Mouse (Mus musculus): ENCODE measurements around the gene Stx4a. TPM values are rescaled to one million over a fixed set of nuclear protein-coding genes. Genes with fewer than 3 reads are reported as not detected.
A peak's percentile ranks its signal among the peaks of the same experiment; 100 is the strongest.
"Not testable (repeated sequence)": the region's sequence is repeated elsewhere in the genome, so short reads cannot be mapped to it uniquely, and the experiment has no call there.

Gene Stx4a
- 122 and 126 TPM in 2 replicates for polyA plus RNA-seq (2011; ENCODE audit: insufficient read depth, insufficient read length, low read depth, missing spikeins)

DNA sequence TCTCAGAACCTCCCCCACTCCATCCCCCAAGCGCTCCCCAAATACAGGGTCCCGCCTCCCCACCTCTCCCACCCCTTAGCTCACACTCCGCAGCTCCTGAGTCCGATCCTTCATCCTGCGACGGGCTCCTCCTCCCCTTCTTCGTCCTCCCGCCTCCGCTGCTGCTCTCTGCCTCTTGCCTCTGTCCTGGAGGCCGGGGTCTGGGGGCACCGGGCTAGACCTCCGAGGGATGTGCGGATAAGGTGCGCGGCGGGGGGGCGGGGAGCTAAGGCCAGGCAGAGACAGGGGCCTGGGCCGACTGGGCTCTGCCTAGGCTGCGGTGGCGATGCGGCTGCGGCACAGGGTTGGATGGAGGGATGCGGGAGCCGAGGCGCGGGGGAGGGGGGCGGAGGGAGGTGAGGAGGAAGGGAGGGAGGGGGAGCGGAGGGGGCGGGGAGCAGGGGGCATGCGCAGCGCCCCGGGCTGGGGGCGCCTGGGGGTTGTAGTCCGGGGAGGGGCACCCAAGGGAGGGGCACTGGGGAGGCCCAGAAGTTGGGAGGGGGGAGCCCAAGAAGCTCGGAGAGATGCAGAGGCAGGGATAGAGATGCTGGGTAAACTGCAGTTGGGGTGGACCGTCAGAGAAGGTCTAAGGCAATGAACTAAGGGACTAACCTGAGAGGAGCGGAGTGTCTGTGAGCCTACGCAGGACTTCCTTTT is at the start of gene Stx4a, which contains the start of gene Stx1b:
Stx4a (plus strand) TSS at position 119 of the 696 bp plus-strand sequence.
Stx1b (minus strand) TSS at position 374 of the 696 bp plus-strand sequence.
- H3K4me1 ChIP-seq (ENCODE audit: control insufficient read depth, insufficient read depth, low read length) = peaks cover 2% of the 10 kb centered on the region
- no peaks in the 10 kb centered on the region for H3K9me3 ChIP-seq (replicated peaks; ENCODE audit: control insufficient read depth, insufficient read depth, low read length, poor library complexity, severe bottlenecking)
- H3K4me3 ChIP-seq (ENCODE audit: low read depth, low read length) = peak within 1 kb of the TSS; percentile 78
- H3K27me3 ChIP-seq (ENCODE audit: control insufficient read depth, insufficient read depth, low read length, poor library complexity, severe bottlenecking) = no peaks in the 10 kb centered on the region
- H3K27ac ChIP-seq (ENCODE audit: insufficient read depth, low read length) = no peak within 1 kb of the TSS
- TF ChIP-seq CTCF (IDR thresholded peaks at IDR 0.05; ENCODE audit: low read depth, low read length) (no peak), POLR2A (IDR thresholded peaks at IDR 0.05; ENCODE audit: insufficient read depth, low read length) (no peak), EP300 (IDR thresholded peaks at IDR 0.05; ENCODE audit: insufficient read depth, low read depth, low read length) (no peak)
- H3K36me3 ChIP-seq (ENCODE audit: control insufficient read depth, insufficient read depth, low read length, poor library complexity, severe bottlenecking) = no peaks in the 10 kb centered on the region
- peak within 1 kb of the TSS; percentile 61 for H3K9ac ChIP-seq (ENCODE audit: low read depth, poor library complexity, severe bottlenecking)

DNA sequence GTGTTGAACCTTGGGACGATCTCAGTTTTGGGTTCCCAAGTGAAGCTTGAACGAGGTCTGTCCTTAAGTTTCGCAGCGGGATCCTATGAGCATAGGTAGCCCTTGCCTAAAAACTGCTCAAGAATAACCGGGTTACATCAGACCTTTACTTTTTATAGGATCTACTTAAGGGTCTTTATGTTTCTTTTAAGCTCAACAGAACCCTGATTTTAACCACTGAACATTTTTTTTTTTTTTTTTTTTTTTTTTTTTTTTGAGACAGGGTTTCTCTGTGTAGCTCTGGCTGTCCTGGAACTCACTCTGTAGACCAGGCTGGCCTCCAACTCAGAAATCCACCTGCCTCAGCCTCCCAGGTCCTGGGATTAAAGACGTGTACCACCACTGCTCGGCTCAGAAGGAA is 48.3 kb upstream of the Stx4a start:
- peaks cover 16% of the 10 kb centered on the region for H3K36me3 ChIP-seq (ENCODE audit: control insufficient read depth, insufficient read depth, low read length, poor library complexity, severe bottlenecking)
- H3K9ac ChIP-seq (ENCODE audit: low read depth, poor library complexity, severe bottlenecking) = peak overlapping the region; percentile 96
- H3K27me3 ChIP-seq (ENCODE audit: control insufficient read depth, insufficient read depth, low read length, poor library complexity, severe bottlenecking); H3K9me3 ChIP-seq (replicated peaks; ENCODE audit: control insufficient read depth, insufficient read depth, low read length, poor library complexity, severe bottlenecking); H3K4me1 ChIP-seq (ENCODE audit: control insufficient read depth, insufficient read depth, low read length): not testable (repeated sequence)
- peak overlapping the region; percentile 87 for H3K4me3 ChIP-seq (ENCODE audit: low read depth, low read length)
- peak overlapping the region; percentile 92 for H3K27ac ChIP-seq (ENCODE audit: insufficient read depth, low read length)

DNA sequence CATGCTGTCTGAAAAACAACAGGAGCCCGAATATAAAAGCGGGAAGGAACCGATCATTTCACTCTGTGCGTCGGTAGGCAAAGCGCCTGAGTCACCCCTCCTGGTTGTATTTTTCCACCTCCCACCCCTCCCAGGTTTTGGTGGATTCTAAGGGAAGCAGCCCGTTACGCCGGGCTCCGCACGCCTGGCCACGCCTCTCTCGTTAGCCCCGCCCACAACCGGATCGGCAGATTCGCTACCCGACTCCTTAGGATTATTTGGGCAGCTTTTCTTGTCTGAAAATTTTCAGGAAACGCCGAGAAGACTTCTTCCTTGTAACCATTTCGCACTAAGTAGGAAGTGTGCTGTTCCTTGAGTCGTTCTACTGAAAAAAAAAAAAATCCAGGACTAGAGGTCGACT is 47.7 kb upstream of the Stx4a start, which contains the start of gene Setd1a:
Setd1a (plus strand) TSS at position 245 of the 400 bp plus-strand sequence.
- peak; percentile 54 for TF ChIP-seq POLR2A (IDR thresholded peaks at IDR 0.05; ENCODE audit: insufficient read depth, low read length)
- no peak for TF ChIP-seq CTCF (IDR thresholded peaks at IDR 0.05; ENCODE audit: low read depth, low read length)
- Histone ChIP-seq H3K36me3 (ENCODE audit: control insufficient read depth, insufficient read depth, low read length, poor library complexity, severe bottlenecking) (peaks cover 22% of the 10 kb centered on the region), H3K9me3 (replicated peaks; ENCODE audit: control insufficient read depth, insufficient read depth, low read length, poor library complexity, severe bottlenecking) (no peaks in the 10 kb centered on the region), H3K27me3 (ENCODE audit: control insufficient read depth, insufficient read depth, low read length, poor library complexity, severe bottlenecking) (no peaks in the 10 kb centered on the region), H3K27ac (ENCODE audit: insufficient read depth, low read length) (peak within 1 kb of the TSS; percentile 92), H3K9ac (ENCODE audit: low read depth, poor library complexity, severe bottlenecking) (peak within 1 kb of the TSS; percentile 96), H3K4me1 (ENCODE audit: control insufficient read depth, insufficient read depth, low read length) (no peaks in the 10 kb centered on the region), H3K4me3 (ENCODE audit: low read depth, low read length) (peak within 1 kb of the TSS; percentile 87)

DNA sequence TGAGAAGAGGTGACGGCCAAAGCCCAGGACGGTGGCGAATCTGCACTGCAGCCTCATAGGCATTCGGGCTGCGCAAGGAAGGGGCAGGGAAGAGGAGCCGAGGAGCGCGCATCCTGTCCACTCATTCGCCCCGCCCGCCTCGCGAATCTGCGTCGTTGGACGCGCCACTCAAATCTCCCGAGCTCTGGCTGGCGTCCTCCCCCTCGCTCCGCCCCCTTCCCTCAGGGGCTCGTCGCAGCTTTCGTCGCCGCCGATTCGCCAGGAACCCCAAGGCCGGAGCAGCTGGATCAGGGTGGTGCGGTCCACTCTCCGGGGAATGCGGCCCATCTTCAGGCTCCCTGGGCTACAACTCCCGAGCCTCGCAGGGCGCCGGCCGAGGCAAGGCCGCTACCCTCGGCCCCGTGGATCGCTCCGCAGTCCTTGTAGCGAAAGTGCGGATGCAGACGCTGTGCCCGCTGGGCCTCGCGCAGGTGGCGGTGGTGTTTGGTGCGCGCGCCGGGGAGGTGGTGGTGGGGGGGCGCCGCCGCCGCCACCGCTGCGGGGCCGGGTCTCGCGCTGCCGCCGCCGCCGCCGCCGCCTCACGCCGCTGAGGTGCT is 47.1 kb upstream of the Stx4a start:
- H3K4me1 ChIP-seq (ENCODE audit: control insufficient read depth, insufficient read depth, low read length) = no peaks in the 10 kb centered on the region
- no peak for TF ChIP-seq CTCF (IDR thresholded peaks at IDR 0.05; ENCODE audit: low read depth, low read length)
- TF ChIP-seq POLR2A (IDR thresholded peaks at IDR 0.05; ENCODE audit: insufficient read depth, low read length) = no peak
- no peak for TF ChIP-seq EP300 (IDR thresholded peaks at IDR 0.05; ENCODE audit: insufficient read depth, low read depth, low read length)

DNA sequence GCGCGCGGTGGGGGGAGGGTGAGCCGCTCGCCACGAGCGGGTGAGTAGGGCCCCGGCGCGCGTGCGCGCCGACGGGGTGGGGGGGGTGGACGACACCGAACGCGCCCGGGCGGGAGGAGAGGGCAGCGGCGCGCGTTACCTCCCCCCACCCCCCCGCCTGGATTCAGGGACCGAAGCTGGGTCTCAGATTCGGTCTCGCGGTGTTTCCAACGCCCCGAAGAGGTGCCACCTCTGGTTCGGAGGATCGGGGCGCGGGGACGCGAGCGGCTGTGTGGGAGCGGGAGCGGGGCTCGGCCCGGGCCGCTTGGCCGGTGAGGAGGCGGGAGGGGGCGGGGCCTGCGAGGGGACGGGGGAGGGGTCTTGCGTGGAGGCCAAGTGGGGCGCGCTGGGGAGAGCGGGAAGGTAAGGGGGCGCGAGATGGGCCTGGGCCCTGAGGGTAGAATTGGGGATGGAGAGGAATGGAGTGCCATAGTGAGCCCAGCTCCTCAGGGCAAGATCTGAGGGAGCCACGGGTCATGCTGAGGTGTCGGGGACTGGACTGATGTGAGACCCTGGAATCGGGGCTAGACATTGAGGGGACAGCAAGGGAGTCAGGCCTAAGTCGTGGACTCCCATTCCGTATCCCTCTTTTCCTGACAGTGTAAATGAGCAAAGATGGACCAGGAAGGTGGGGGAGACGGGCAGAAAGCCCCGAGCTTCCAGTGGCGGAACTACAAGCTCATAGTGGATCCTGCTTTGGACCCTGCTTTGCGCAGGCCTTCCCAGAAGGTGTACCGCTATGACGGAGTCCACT is 46.4 kb upstream of the Stx4a start:
- H3K36me3 ChIP-seq (ENCODE audit: control insufficient read depth, insufficient read depth, low read length, poor library complexity, severe bottlenecking) = peaks cover 34% of the 10 kb centered on the region

More for the DNA sequence above, 47.1 kb upstream of the Stx4a start:
- peaks cover 27% of the 10 kb centered on the region for H3K36me3 ChIP-seq (ENCODE audit: control insufficient read depth, insufficient read depth, low read length, poor library complexity, severe bottlenecking)
- H3K9ac ChIP-seq (ENCODE audit: low read depth, poor library complexity, severe bottlenecking) = peak overlapping the region; percentile 96
- H3K27me3 ChIP-seq (ENCODE audit: control insufficient read depth, insufficient read depth, low read length, poor library complexity, severe bottlenecking) = no peaks in the 10 kb centered on the region
- no peaks in the 10 kb centered on the region for H3K9me3 ChIP-seq (replicated peaks; ENCODE audit: control insufficient read depth, insufficient read depth, low read length, poor library complexity, severe bottlenecking)
- H3K27ac ChIP-seq (ENCODE audit: insufficient read depth, low read length) = peak overlapping the region; percentile 85
- peak overlapping the region; percentile 87 for H3K4me3 ChIP-seq (ENCODE audit: low read depth, low read length)

More for the DNA sequence above, 46.4 kb upstream of the Stx4a start:
- peak overlapping the region; percentile 96 for H3K9ac ChIP-seq (ENCODE audit: low read depth, poor library complexity, severe bottlenecking)
- no peak overlapping the region for H3K27ac ChIP-seq (ENCODE audit: insufficient read depth, low read length)
- H3K27me3 ChIP-seq (ENCODE audit: control insufficient read depth, insufficient read depth, low read length, poor library complexity, severe bottlenecking) = no peaks in the 10 kb centered on the region
- no peaks in the 10 kb centered on the region for H3K9me3 ChIP-seq (replicated peaks; ENCODE audit: control insufficient read depth, insufficient read depth, low read length, poor library complexity, severe bottlenecking)
- no peak for TF ChIP-seq CTCF (IDR thresholded peaks at IDR 0.05; ENCODE audit: low read depth, low read length)
- no peak for TF ChIP-seq EP300 (IDR thresholded peaks at IDR 0.05; ENCODE audit: insufficient read depth, low read depth, low read length)
- no peak for TF ChIP-seq POLR2A (IDR thresholded peaks at IDR 0.05; ENCODE audit: insufficient read depth, low read length)
- no peaks in the 10 kb centered on the region for H3K4me1 ChIP-seq (ENCODE audit: control insufficient read depth, insufficient read depth, low read length)
- peak overlapping the region; percentile 87 for H3K4me3 ChIP-seq (ENCODE audit: low read depth, low read length)
